Mouse (Mus musculus): ENCODE data around the gene Ell2.

GRCm38 (mm10) chr13:75809957-75810356 is 103.4 kb downstream of the Ell2 start:
- TF ChIP-seq CTCF (IDR thresholded peaks at IDR 0.05; ENCODE audit: low read depth) (no peak), EP300 (IDR thresholded peaks at IDR 0.05; ENCODE audit: low read depth) (no peak)
